Mouse (Mus musculus) kidney, postnatal 4 days (tissue): ENCODE measurements around the gene Arhgef3.

Experiments used
- DNase-seq, 2 experiments: peaks; one replicate each; pipeline ENCODE4 v3.0.0; 2021; ENCODE audit warnings: mixed read lengths in 2 of 2

Arhgef3 gene

DNA sequence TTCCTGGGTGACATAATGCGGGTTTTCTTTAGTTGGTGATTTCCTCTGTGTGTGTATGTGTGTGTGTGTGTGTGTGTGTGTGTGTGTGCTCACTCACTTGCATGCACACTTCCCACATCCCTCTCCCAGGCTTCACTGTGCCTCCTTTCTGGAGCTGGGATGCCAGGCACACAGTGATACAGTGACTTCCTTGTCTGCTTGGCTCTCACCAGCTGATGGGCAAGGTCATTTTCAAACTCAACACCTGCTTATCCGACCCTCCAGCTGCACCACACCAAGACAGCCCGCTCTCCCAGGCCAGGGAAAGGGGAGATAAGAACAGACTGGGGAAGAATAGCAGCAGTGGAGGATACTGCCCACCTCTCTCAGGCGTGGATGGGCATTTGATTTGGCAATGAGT is 52.5 kb downstream of the Arhgef3 start:
- DNase-seq = peak in 1 of 2 experiments; percentile 15

DNA sequence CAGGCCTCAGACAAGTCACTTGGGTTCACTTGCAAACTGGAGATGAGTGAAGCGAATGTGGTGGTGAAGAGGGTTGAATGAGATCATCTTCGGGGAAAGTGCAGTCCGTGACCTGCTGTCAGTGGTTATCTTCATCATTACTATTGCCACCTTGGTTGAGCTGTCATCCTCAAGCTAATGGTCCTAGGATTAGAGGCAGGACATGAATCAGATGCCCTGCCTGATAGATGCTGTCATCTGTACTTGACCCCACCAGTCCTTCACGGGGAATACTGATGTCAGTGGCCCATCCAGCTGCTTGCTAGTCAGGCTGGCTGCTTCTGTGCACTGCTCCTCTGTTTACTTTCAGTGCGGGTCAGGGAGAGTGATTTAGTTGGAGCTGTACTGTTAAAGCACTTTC is 53.7 kb downstream of the Arhgef3 start:
- DNase-seq = no peak

- DNase-seq = no peak
Observed at GRCm38 (mm10) chr14:27169287-27169686, 54.6 kb downstream of the Arhgef3 start.

DNA sequence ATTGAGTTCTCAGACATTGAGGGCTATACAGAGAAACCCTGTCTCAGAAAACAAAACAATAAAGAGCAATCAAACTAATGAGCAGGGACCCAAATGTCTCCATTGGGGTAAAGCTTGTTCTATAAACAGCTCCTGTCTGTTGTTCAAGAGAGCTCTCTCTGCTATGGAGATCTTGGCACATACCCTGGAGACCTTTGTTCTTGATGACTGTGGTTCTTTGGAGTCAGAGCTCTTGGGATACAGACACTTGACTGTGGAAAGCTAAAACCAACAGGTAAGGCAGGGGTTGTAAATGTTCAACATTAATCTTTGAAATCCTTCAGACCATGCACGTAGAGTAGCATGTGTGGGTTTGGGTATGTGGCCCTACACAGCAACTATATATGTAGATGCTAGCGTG is 55.7 kb downstream of the Arhgef3 start:
- DNase-seq = no peak

GRCm38 (mm10) chr14:27171175-27171830 is 56.6 kb downstream of the Arhgef3 start:
- peak; percentile 56 to 61 for DNase-seq

DNA sequence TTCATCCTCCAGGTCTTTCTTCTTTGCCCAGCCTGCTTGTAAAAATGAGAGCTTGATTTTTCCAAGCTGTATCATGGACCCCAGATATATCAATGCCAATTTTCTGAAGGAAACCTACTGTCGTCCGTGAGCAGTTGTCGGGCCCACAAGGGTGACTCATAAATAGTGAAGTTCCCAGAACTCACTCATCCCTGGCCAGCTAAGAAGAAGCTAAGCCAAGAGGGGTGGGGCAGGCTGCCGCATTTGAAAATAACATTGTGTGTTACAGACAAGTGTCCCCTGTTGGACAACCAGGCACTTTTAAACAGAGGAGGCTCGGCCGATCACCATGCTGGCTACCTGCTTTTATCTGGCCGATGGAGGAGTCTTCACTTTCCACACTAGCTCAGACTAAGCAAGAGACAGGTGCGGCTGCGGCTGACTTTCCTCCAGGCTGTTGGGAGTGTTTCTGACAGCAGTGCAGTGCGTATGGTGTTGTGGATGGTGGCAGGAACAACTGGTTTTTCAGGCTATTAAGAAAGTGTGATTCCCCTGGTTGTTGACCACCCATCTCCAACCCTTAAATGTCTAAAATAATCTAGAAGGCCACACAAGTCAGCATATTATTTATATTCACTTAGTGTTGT is 58.6 kb downstream of the Arhgef3 start:
- peak in 1 of 2 experiments; percentile 51 for DNase-seq

GRCm38 (mm10) chr14:27174188-27174786 is 59.6 kb downstream of the Arhgef3 start:
- no peak for DNase-seq

DNA sequence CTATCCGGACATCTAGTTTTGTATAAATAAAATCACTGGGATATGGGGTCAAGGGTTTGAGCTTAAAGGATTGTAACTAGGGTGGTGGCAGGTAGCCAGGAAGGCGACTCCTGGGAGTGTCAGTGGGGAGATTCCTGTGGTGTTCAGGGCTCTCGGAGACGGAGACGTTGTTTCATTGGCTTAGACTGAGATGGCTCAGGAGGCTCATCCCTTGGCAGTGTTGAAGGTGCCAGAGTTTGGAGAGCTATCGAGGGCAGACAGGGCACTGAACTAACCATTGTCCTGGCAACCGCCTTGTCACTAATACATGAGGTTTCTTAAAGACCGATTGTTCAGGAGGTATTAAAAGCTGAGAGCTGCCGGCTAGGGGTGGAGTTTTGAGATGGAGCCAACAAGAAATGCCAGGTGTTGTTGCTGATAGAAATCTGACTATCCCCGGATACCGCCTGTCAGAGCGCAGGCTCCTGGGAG is 60.2 kb downstream of the Arhgef3 start:
- DNase-seq = peak; percentile 57 to 68

- no peak for DNase-seq
Observed at GRCm38 (mm10) chr14:27175343-27175742, 60.6 kb downstream of the Arhgef3 start.

DNA sequence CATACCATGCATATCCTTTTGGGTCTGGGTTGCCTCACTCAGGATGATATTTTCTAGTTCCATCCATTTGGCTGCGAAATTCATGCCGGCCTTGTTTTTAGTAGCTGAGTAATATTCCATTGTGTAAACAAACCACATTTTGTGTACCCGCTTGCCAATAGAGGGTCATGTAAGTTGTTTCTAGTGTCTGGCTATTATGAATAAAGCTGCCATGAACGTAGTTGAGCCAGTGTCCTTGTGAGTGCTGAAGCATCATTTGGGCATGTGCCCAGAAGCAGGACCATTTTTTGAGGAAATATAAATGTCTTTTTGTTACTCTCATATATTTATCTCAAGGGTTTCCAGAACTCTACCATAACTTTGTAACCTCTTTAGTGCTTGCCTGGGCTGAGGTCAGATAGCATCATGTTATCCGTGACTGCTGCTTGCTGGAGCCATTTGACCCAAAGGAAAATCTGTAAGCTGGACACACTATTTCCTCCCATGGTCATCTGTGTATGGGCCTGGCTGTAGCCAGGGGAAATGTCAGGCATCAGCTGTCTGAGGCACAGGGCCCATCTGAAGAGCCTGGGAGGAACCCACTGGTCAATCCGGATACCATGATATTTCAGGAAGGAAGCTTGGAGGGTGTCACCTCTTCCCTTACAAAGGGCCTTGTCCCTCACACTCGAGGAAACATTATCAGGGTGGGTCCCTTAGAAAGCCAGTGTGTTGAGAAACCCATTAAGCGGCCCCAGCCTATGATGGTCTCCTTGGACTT is 63.3 kb downstream of the Arhgef3 start:
- DNase-seq = peak in 1 of 2 experiments; percentile 36

DNA sequence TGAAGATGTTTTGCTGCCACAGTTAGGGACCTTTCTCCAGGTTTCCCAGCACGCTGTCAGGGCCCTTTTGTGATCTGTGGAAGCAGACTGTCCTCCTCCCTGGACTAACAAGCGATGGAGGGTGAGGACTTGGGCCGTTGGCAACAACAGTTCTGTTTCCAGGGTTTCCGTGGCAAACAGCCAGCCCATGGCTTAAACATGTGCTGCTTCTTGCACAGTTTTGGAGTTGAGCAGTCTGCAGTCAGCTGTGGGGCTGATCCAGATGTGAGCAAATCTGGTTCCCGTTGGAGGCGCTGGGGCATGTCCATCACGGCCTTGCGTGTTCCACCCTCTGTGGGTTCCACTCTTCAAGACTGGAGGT is 63.8 kb downstream of the Arhgef3 start:
- peak; percentile 82 to 88 for DNase-seq

- DNase-seq = no peak
Observed at GRCm38 (mm10) chr14:27179771-27180170, 65.1 kb downstream of the Arhgef3 start.

- DNase-seq = peak in 1 of 2 experiments; percentile 50
Observed at GRCm38 (mm10) chr14:27182059-27182458, 67.4 kb downstream of the Arhgef3 start.

DNA sequence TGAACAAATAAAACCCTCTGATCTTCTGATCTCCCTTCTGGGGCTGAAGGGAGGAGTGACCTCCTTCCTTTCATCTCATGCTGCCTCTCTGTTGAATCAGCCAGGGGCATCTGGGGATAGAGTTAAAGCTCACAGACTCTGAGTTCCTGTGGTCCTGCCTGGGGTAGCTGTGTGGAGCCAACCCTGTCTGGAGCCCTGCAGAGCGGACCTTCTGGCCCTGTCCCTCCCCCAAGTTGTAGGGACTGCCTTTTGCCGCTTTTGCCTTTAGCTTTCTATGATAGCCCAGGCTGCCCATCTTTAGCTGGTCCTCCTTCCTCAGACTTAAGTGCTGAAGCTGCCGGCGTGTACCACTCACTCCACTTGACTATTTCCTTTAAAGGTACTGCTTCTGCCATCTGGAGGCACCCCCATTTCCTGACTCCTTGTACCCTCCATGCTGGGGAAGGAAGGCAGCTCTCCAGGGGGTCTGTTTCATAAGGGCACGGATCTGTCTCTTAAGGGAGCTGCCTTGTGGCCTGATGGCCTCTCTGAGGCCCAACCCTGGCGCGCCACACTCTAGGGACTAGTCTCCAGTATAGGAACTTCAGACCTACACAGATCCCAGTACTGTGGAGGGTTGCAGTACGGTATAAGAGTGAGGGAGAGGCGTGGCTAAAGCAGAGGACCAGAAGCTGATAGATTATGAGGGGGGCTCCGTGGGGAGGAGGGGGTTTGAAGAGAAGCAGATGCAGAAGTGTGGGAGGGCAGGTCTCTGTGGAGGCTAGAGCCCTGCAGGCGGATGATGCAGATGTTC is 68.1 kb downstream of the Arhgef3 start:
- DNase-seq = no peak

DNA sequence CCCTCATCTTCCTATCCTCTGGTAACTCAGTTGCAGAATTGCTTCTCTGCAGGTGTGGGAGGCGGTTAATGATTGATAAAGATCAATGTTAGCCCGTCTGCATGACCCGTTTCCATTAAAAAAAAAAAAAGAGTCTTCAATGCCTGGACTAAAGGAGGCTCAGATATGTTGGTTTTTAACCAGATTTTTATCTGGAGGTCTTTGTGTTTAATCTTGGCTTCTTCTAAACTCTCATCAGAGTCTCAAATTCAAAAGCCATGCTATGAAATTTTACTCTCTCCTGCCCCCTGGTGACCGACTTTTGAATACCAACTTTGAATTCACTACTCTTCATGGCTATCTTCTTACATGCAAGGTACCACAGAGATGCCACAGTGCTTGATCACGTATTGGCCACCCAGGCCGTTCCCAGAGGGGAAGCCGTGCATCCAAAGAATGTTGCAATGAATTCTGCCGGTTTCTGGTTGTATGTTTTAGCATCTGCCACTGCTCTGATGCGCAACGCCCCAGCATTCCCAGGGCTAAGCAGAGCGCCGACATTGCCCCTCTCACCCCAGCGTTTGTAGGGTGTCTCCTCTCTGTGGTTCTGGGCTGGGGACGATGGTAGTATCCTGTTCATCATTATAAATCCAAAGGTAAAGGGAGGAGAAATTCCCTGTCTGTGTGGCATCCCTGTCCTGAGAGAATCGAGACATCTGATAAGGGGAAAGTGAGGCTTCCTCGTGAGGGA is 69.0 kb downstream of the Arhgef3 start:
- peak; percentile 73 to 74 for DNase-seq

DNA sequence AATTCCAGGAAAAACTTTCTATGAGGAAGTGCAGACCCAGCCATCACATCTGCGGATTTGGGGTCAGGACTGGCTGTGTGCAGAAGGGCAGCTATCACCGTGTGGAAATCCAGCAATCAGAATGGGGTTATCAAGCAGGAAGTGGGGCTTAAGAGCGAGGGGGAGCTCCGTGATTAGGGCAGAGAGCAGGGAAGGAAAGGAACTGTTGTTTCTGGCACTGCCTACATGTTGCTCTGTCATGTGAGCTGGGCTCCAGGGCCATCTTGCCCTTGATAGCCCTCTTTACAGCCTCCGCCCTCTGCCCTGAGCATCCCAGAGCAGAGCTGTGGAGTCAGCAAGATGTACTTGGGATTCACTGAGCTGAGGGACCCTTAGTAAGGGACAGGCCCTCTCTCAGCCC is 71.2 kb downstream of the Arhgef3 start:
- DNase-seq = no peak

GRCm38 (mm10) chr14:27186596-27186995 is 71.9 kb downstream of the Arhgef3 start:
- no peak for DNase-seq

DNA sequence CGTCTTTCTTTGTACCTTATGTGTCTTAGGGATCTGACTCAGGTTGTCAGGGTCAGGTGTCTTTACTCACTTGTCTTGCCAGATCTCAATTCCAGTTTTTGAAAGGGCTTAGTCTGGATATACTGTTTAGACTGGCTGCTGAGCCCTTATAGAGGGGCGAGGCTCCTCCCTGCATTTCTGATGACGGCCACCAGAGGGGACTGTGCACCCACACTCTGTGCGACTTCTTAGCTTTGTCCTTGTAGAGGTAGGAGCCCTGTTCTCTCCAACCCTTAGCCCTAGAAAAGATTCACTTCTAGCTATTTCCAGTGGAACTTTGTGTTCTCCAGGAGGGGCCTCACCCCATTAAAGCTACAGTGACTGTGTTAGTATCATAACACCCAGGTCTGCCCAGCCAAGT is 72.3 kb downstream of the Arhgef3 start:
- peak; percentile 89 to 90 for DNase-seq

- DNase-seq = no peak
Observed at GRCm38 (mm10) chr14:27187885-27188284, 73.2 kb downstream of the Arhgef3 start.

DNA sequence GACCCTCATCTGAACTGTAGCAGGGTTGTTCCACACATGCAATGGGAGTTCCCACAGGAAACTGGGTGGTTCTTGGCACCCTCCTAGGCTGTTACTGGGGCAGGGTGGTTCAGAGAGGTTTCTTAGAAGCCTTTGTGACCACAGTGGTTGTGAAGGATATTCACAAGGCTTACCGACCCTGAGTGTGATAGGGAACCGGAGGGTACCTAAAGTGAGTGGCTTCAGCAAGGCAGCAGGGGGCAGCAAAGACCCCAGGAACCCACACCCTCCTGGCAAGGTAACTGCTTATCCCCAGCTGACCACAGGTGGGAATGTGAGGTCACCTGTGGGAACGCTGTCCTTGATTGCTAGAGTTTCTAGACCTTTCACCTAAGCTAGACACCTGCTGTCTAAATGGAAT is 77.8 kb downstream of the Arhgef3 start:
- DNase-seq = peak; percentile 75 to 76

DNA sequence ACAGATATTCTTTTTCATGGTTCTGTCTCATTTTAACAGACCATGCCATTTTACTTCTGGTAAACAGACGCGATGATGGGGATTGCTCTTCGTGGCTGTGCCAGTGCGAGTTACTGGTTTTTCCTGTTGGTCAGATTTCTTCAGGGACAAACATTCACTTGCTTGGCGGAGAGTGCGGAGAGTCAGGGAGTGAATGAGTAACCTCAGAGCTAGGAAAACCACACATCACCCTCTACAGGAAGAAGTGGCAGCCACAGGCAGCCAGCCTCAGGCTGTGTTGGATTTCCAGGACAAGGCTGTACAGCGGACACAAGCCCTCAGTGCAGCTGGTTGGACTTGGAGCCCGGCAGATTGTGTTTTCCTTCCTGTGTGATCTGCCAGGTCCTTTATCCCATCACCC is 82.3 kb downstream of the Arhgef3 start:
- DNase-seq = peak in 1 of 2 experiments; percentile 47
